Mouse (Mus musculus) splenic B cell, adult 2 months (primary cell): ENCODE results near the gene Fancc.
"Not testable (repeated sequence)": the region's sequence is repeated elsewhere in the genome, so short reads cannot be mapped to it uniquely, and the experiment has no call there.

Source experiments
- DNase-seq: peaks from one replicate; pipeline ENCODE4 v3.0.0-alpha.2; 2011; ENCODE audit warnings: low read depth, low spot score
- H3K27me3 ChIP-seq: 2 replicates; pipeline ENCODE4 v1.6.1; 2012; ENCODE audit warnings: mild to moderate bottlenecking, low read length, moderate library complexity, mixed read lengths; ENCODE audit not compliant: control insufficient read depth, poor library complexity, insufficient read depth, severe bottlenecking
- H3K36me3 ChIP-seq: 2 replicates; pipeline ENCODE4 v1.6.1; 2012; ENCODE audit warnings: mild to moderate bottlenecking, low read length, moderate library complexity, mixed read lengths; ENCODE audit not compliant: control insufficient read depth, poor library complexity, insufficient read depth, severe bottlenecking

The Fancc gene

GRCm38 (mm10) chr13:63315777-63316176, 181.3 kb downstream of the Fancc start:
- DNase-seq = no peak
- no peaks in the 10 kb centered on the region for H3K36me3 ChIP-seq
- no peaks in the 10 kb centered on the region for H3K27me3 ChIP-seq

GRCm38 (mm10) chr13:63315111-63315510, 182.0 kb downstream of the Fancc start:
- not testable (repeated sequence) for H3K27me3 ChIP-seq, DNase-seq, H3K36me3 ChIP-seq

GRCm38 (mm10) chr13:63314608-63314920, 182.5 kb downstream of the Fancc start:
- H3K27me3 ChIP-seq = no peaks in the 10 kb centered on the region
- no peak for DNase-seq
- H3K36me3 ChIP-seq = no peaks in the 10 kb centered on the region

GRCm38 (mm10) chr13:63313748-63314607, 183.1 kb downstream of the Fancc start:
- no peaks in the 10 kb centered on the region for H3K27me3 ChIP-seq
- no peak for DNase-seq
- H3K36me3 ChIP-seq = no peaks in the 10 kb centered on the region

GRCm38 (mm10) chr13:63313247-63313646, 183.8 kb downstream of the Fancc start:
- no peak for DNase-seq
- H3K27me3 ChIP-seq = no peaks in the 10 kb centered on the region
- H3K36me3 ChIP-seq = no peaks in the 10 kb centered on the region

GRCm38 (mm10) chr13:63311156-63311555, 185.9 kb downstream of the Fancc start:
- Histone ChIP-seq H3K36me3 (no peaks in the 10 kb centered on the region), H3K27me3 (no peaks in the 10 kb centered on the region)
- no peak for DNase-seq

- no peak for DNase-seq
- H3K36me3 ChIP-seq = no peaks in the 10 kb centered on the region
Observed at GRCm38 (mm10) chr13:63309563-63309962, 187.5 kb downstream of the Fancc start.

GRCm38 (mm10) chr13:63306768-63307167, 190.3 kb downstream of the Fancc start:
- no peaks in the 10 kb centered on the region for H3K27me3 ChIP-seq
- peaks cover 2% of the 10 kb centered on the region; the same call in 1 of the 2 replicates for H3K36me3 ChIP-seq
- DNase-seq = no peak

More at GRCm38 (mm10) chr13:63309563-63309962, 187.5 kb downstream of the Fancc start:
- no peaks in the 10 kb centered on the region for H3K27me3 ChIP-seq

- DNase-seq = no peak
- no peaks in the 10 kb centered on the region for H3K27me3 ChIP-seq
- H3K36me3 ChIP-seq = peaks cover 7% of the 10 kb centered on the region
Observed at GRCm38 (mm10) chr13:63305160-63306011, 191.7 kb downstream of the Fancc start.

GRCm38 (mm10) chr13:63304799-63305159, 192.3 kb downstream of the Fancc start:
- Histone ChIP-seq H3K27me3 (no peaks in the 10 kb centered on the region), H3K36me3 (peaks cover 7% of the 10 kb centered on the region)
- DNase-seq = no peak

GRCm38 (mm10) chr13:63304124-63304792, 192.8 kb downstream of the Fancc start:
- no peak for DNase-seq
- Histone ChIP-seq H3K27me3 (no peaks in the 10 kb centered on the region), H3K36me3 (peaks cover 7% of the 10 kb centered on the region)

- Histone ChIP-seq H3K27me3 (no peaks in the 10 kb centered on the region), H3K36me3 (peaks cover 7% of the 10 kb centered on the region)
- no peak for DNase-seq
Observed at GRCm38 (mm10) chr13:63302381-63302780, 194.7 kb downstream of the Fancc start.

- Histone ChIP-seq H3K27me3 (no peaks in the 10 kb centered on the region), H3K36me3 (peaks cover 7% of the 10 kb centered on the region)
- no peak for DNase-seq
Observed at GRCm38 (mm10) chr13:63301764-63302209, 195.3 kb downstream of the Fancc start.

GRCm38 (mm10) chr13:63300929-63301328, 196.1 kb downstream of the Fancc start:
- Histone ChIP-seq H3K27me3 (no peaks in the 10 kb centered on the region), H3K36me3 (peaks cover 7% of the 10 kb centered on the region)
- no peak for DNase-seq

- Histone ChIP-seq H3K27me3 (no peaks in the 10 kb centered on the region), H3K36me3 (peaks cover 7% of the 10 kb centered on the region)
- no peak for DNase-seq
Observed at GRCm38 (mm10) chr13:63298931-63299330, 198.1 kb downstream of the Fancc start.
